Mouse (Mus musculus) C2C12 (cell line): ENCODE measurements around the gene Bptf.

ENCODE experiments used
- CEBPB ChIP-seq: IDR thresholded peaks from one replicate; pipeline ENCODE4 v1.6.1; 2011; ENCODE audit warnings: low read depth, mild to moderate bottlenecking, control low read depth, moderate library complexity
- CTCF ChIP-seq: IDR thresholded peaks from one replicate; pipeline ENCODE4 v1.5.1; 2011; ENCODE audit not compliant: control insufficient read depth, insufficient read depth, insufficient read length
- FOSL1 ChIP-seq: IDR thresholded peaks from one replicate; pipeline ENCODE4 v1.8.0; 2011; ENCODE audit warnings: mild to moderate bottlenecking, low read length; ENCODE audit not compliant: poor library complexity, insufficient read depth, severe bottlenecking
- MAX ChIP-seq: IDR thresholded peaks from one replicate; pipeline ENCODE4 v1.6.1; 2011; ENCODE audit warnings: mild to moderate bottlenecking, control low read depth
- MYOD1 ChIP-seq: IDR thresholded peaks from one replicate; pipeline ENCODE4 v1.6.1; 2011; ENCODE audit warnings: low read depth; ENCODE audit not compliant: control insufficient read depth, insufficient read length
- MYOG ChIP-seq: IDR thresholded peaks from one replicate; pipeline ENCODE4 v1.6.1; 2011; ENCODE audit not compliant: control insufficient read depth, insufficient read length; ENCODE audit errors: extremely low read depth
- USF1 ChIP-seq: IDR thresholded peaks from one replicate; pipeline ENCODE4 v1.6.1; 2011; ENCODE audit warnings: low read depth, mild to moderate bottlenecking, control low read depth, moderate library complexity

DNA sequence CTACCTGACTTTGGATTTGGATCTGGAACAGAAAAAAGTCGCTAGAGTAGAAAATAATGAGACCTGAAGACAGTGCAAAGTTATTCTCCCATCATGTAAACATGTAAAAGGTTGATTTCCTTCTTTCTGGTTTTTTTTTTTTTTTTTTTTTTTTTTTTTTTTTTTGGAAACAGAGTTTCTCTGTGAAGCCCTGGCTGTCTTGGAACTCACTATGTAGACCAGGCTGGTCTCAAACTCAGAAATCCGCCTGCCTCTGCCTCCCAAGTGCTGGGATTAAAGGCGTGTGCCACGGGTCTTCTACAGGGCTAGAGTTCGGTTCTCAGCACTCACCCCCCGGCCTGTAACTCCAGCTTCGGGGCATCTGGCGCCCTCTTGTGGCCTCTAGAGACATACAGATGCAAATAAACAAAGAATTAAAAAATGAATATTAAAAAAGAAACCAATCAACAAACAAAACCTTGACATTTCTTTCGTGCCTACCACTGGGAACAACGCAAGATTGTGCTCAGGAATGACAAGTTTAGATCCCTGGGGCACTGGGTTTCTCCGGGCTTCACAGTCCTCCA is 117.8 kb downstream of the Bptf start:
- no peak for TF ChIP-seq USF1
- no peak for TF ChIP-seq MYOG
- no peak for TF ChIP-seq CTCF
- TF ChIP-seq CEBPB, result no peak
- TF ChIP-seq MYOD1, result no peak
- TF ChIP-seq MAX, result no peak
- no peak for TF ChIP-seq FOSL1
